Mouse (Mus musculus) hindbrain, embryonic 16.5 days (tissue): ENCODE data around the gene B3galt6. TPM values are rescaled to one million over a fixed set of nuclear protein-coding genes. Genes with fewer than 3 reads are reported as not detected.

Experiments used
- ATAC-seq: fragments of 200-750 bp; cut with Nextera tagmentation; 2 replicates; pipeline ENCODE4 v1.8.0; 2017; ENCODE audit warnings: moderate TSS enrichment, moderate library complexity
- H3K27ac ChIP-seq: fragments of 300-500 bp; sonication (generic); 2 replicates; pipeline ENCODE4 v1.5.1; 2014; ENCODE audit warnings: low read depth, mild to moderate bottlenecking, control low read depth, low read length, moderate library complexity
- H3K27me3 ChIP-seq: fragments of 300-500 bp; sonication (generic); replicated peaks from 2 replicates; pipeline ENCODE4 v1.6.1; 2014; ENCODE audit warnings: low read length; ENCODE audit not compliant: control insufficient read depth, insufficient read depth
- H3K36me3 ChIP-seq: fragments of 300-500 bp; sonication (generic); 2 replicates; pipeline ENCODE4 v1.6.1; 2014; ENCODE audit warnings: mild to moderate bottlenecking, low read length, moderate library complexity, mixed read lengths; ENCODE audit not compliant: control insufficient read depth, insufficient read depth
- H3K4me1 ChIP-seq: fragments of 300-500 bp; sonication (generic); 2 replicates; pipeline ENCODE4 v1.6.1; 2014; ENCODE audit warnings: low read depth, low read length; ENCODE audit not compliant: control insufficient read depth, insufficient read depth
- H3K4me2 ChIP-seq: fragments of 300-500 bp; sonication (generic); 2 replicates; pipeline ENCODE4 v1.6.1; 2014; ENCODE audit warnings: mild to moderate bottlenecking, low read length, control low read depth, moderate library complexity
- H3K4me3 ChIP-seq: fragments of 300-500 bp; sonication (generic); 2 replicates; pipeline ENCODE4 v1.5.1; 2014; ENCODE audit warnings: mild to moderate bottlenecking, low read length, control low read depth, moderate library complexity
- H3K9ac ChIP-seq: fragments of 300-500 bp; sonication (generic); 2 replicates; pipeline ENCODE4 v1.6.1; 2014; ENCODE audit warnings: low read depth, mild to moderate bottlenecking, control low read depth, low read length, moderate library complexity
- H3K9me3 ChIP-seq: fragments of 300-500 bp; sonication (generic); 2 replicates; pipeline ENCODE4 v1.6.1; 2014; ENCODE audit warnings: mild to moderate bottlenecking, low read length, moderate library complexity; ENCODE audit not compliant: control insufficient read depth
- WGBS: fragments of 180-500 bp; shearing (Covaris S2); extraction: QIAGEN DNeasy Blood & Tissue Kit; methylation state at CpG from one replicate; pipeline ENCODE4 v1.1.7; 2014; 5-methylcytosine and 5-hydroxymethylcytosine counted together
- polyA plus RNA-seq: library from polyadenylated mRNA; unstranded; fragments of >200 nt; fragmentation: Nextera tagmentation; extraction: Ambion mirVana; gene quantifications from 2 replicates; pipeline ENCODE4 v1.2.1, GENCODE M21; 2015

Gene B3galt6
- polyA plus RNA-seq, 1 experiment from 2014 or later = 35.7 TPM

- no peak for ATAC-seq
- no peaks in the 10 kb centered on the region for H3K36me3 ChIP-seq
- no peaks in the 10 kb centered on the region for H3K9me3 ChIP-seq
- no peak overlapping the region for H3K27ac ChIP-seq
- H3K27me3 ChIP-seq = no peaks in the 10 kb centered on the region
- H3K9ac ChIP-seq = no peak overlapping the region
- no peak overlapping the region for H3K4me2 ChIP-seq
- H3K4me1 ChIP-seq = no peaks in the 10 kb centered on the region
- 93% methylated on average over 5 of the region's 5 CpGs for WGBS
- no peak overlapping the region for H3K4me3 ChIP-seq
Measured at GRCm38 (mm10) chr4:155970286-155970685, 22.2 kb downstream of the B3galt6 start.

- 87% methylated on average over 13 of the region's 13 CpGs for WGBS
- no peak for ATAC-seq
- Histone ChIP-seq H3K36me3 (no peaks in the 10 kb centered on the region; the same call in 1 of the 2 replicates), H3K27ac (no peak overlapping the region), H3K9me3 (no peaks in the 10 kb centered on the region), H3K9ac (no peak overlapping the region), H3K4me2 (no peak overlapping the region), H3K4me3 (no peak overlapping the region), H3K27me3 (no peaks in the 10 kb centered on the region), H3K4me1 (no peaks in the 10 kb centered on the region)
Measured at GRCm38 (mm10) chr4:155969043-155969653, 23.3 kb downstream of the B3galt6 start.

GRCm38 (mm10) chr4:155964396-155964795, 28.1 kb downstream of the B3galt6 start:
- no peaks in the 10 kb centered on the region for H3K9me3 ChIP-seq
- peaks cover 4% of the 10 kb centered on the region; the same call in 1 of the 2 replicates for H3K36me3 ChIP-seq
- no peak for ATAC-seq
- no peak overlapping the region for H3K4me2 ChIP-seq
- 94% methylated on average over 11 of the region's 11 CpGs for WGBS
- H3K27ac ChIP-seq = no peak overlapping the region
- no peaks in the 10 kb centered on the region for H3K27me3 ChIP-seq
- no peak overlapping the region for H3K4me3 ChIP-seq
- peaks cover 9% of the 10 kb centered on the region; the same call in 1 of the 2 replicates for H3K4me1 ChIP-seq
- H3K9ac ChIP-seq = no peak overlapping the region

GRCm38 (mm10) chr4:155963106-155963505, 29.3 kb downstream of the B3galt6 start:
- Histone ChIP-seq H3K9ac (peak overlapping the region; percentile 71), H3K4me2 (peak overlapping the region; percentile 76), H3K27ac (no peak overlapping the region), H3K4me1 (peaks cover 9% of the 10 kb centered on the region; the same call in 1 of the 2 replicates), H3K4me3 (peak overlapping the region; percentile 43), H3K9me3 (no peaks in the 10 kb centered on the region), H3K36me3 (peaks cover 4% of the 10 kb centered on the region), H3K27me3 (no peaks in the 10 kb centered on the region)
- WGBS = 69% methylated on average over 7 of the region's 7 CpGs
- 0 out of 2 replicates have a peak, but pooled peaks have one; percentile 9 for ATAC-seq

GRCm38 (mm10) chr4:155962167-155962971, 30.1 kb downstream of the B3galt6 start, which contains the start of gene C1qtnf12:
TSS of gene C1qtnf12 (plus strand) at chr4:155962318.
- Histone ChIP-seq H3K4me3 (peak within 1 kb of the TSS; percentile 43), H3K4me1 (peaks cover 9% of the 10 kb centered on the region; the same call in 1 of the 2 replicates), H3K9ac (peak within 1 kb of the TSS; percentile 71), H3K27ac (peak within 1 kb of the TSS; percentile 60; the same call in 1 of the 2 replicates), H3K36me3 (peaks cover 7% of the 10 kb centered on the region), H3K4me2 (peak within 1 kb of the TSS; percentile 76), H3K27me3 (no peaks in the 10 kb centered on the region), H3K9me3 (no peaks in the 10 kb centered on the region)
- WGBS = 1% methylated on average over 38 of the region's 42 CpGs
- peak; percentile 63 for ATAC-seq

GRCm38 (mm10) chr4:155959275-155959674, 33.2 kb downstream of the B3galt6 start:
- Histone ChIP-seq H3K27me3 (no peaks in the 10 kb centered on the region), H3K4me2 (no peak overlapping the region), H3K27ac (no peak overlapping the region), H3K9ac (no peak overlapping the region), H3K4me1 (peaks cover 9% of the 10 kb centered on the region; the same call in 1 of the 2 replicates), H3K9me3 (no peaks in the 10 kb centered on the region), H3K36me3 (peaks cover 13% of the 10 kb centered on the region), H3K4me3 (no peak overlapping the region)
- WGBS = 12% methylated on average over 5 of the region's 5 CpGs
- peak; percentile 74 for ATAC-seq

- Histone ChIP-seq H3K4me2 (no peak overlapping the region), H3K36me3 (peaks cover 15% of the 10 kb centered on the region), H3K9me3 (no peaks in the 10 kb centered on the region), H3K27me3 (no peaks in the 10 kb centered on the region), H3K9ac (no peak overlapping the region), H3K4me3 (no peak overlapping the region), H3K4me1 (no peaks in the 10 kb centered on the region), H3K27ac (no peak overlapping the region)
- 91% methylated on average over 6 of the region's 6 CpGs for WGBS
- no peak for ATAC-seq
Measured at GRCm38 (mm10) chr4:155955491-155955890, 37.0 kb downstream of the B3galt6 start.

- Histone ChIP-seq H3K27me3 (no peaks in the 10 kb centered on the region), H3K36me3 (peaks cover 26% of the 10 kb centered on the region), H3K9ac (no peak overlapping the region), H3K9me3 (no peaks in the 10 kb centered on the region), H3K4me3 (no peak overlapping the region), H3K4me1 (peaks cover 21% of the 10 kb centered on the region), H3K4me2 (no peak overlapping the region), H3K27ac (no peak overlapping the region)
- no peak for ATAC-seq
Measured at GRCm38 (mm10) chr4:155947094-155947493, 45.4 kb downstream of the B3galt6 start.

GRCm38 (mm10) chr4:155944271-155944670, 48.2 kb downstream of the B3galt6 start:
- peak overlapping the region; percentile 96 for H3K4me3 ChIP-seq
- 1% methylated on average over 17 of the region's 17 CpGs for WGBS
- H3K36me3 ChIP-seq = peaks cover 13% of the 10 kb centered on the region
- peak overlapping the region; percentile 89 for H3K9ac ChIP-seq
- no peaks in the 10 kb centered on the region for H3K9me3 ChIP-seq
- H3K4me1 ChIP-seq = peaks cover 21% of the 10 kb centered on the region
- no peak for ATAC-seq
- H3K27me3 ChIP-seq = no peaks in the 10 kb centered on the region
- peak overlapping the region; percentile 95 for H3K4me2 ChIP-seq
- peak overlapping the region; percentile 80 for H3K27ac ChIP-seq
